Mouse (Mus musculus) forebrain, embryonic 16.5 days (tissue): ENCODE data around the gene Mrtfb. TPM values are rescaled to one million over a fixed set of nuclear protein-coding genes. Genes with fewer than 3 reads are reported as not detected.
A peak's percentile ranks its signal among the peaks of the same experiment; 100 is the strongest.

Experiments used
- ATAC-seq: fragments of 200-750 bp; cut with Nextera tagmentation; 2 replicates; pipeline ENCODE4 v1.8.0; 2017; ENCODE audit warnings: mild to moderate bottlenecking, moderate library complexity
- H3K27ac ChIP-seq: fragments of 300-500 bp; sonication (generic); 2 replicates; pipeline ENCODE4 v1.5.1; 2014; ENCODE audit warnings: low read length, control low read depth
- H3K27me3 ChIP-seq: fragments of 300-500 bp; sonication (generic); replicated peaks from 2 replicates; pipeline ENCODE4 v1.6.1; 2014; ENCODE audit warnings: low read length; ENCODE audit not compliant: control insufficient read depth, insufficient read depth
- H3K36me3 ChIP-seq: fragments of 300-500 bp; sonication (generic); 2 replicates; pipeline ENCODE4 v1.6.1; 2014; ENCODE audit not compliant: control insufficient read depth, insufficient read depth
- H3K4me1 ChIP-seq: fragments of 300-500 bp; sonication (generic); replicated peaks from 2 replicates; pipeline ENCODE4 v1.6.1; 2014; ENCODE audit warnings: low read length; ENCODE audit not compliant: control insufficient read depth, insufficient read depth
- H3K4me2 ChIP-seq: fragments of 300-500 bp; sonication (generic); 2 replicates; pipeline ENCODE4 v1.6.1; 2014; ENCODE audit warnings: mild to moderate bottlenecking, low read length, control low read depth
- H3K4me3 ChIP-seq: fragments of 300-500 bp; sonication (generic); replicated peaks from 2 replicates; pipeline ENCODE4 v1.5.1; 2014; ENCODE audit warnings: mild to moderate bottlenecking, low read length, control low read depth
- H3K9ac ChIP-seq: fragments of 300-500 bp; sonication (generic); replicated peaks from 2 replicates; pipeline ENCODE4 v1.6.1; 2014; ENCODE audit warnings: low read depth, low read length, control low read depth
- H3K9me3 ChIP-seq: fragments of 300-500 bp; sonication (generic); 2 replicates; pipeline ENCODE4 v1.6.1; 2016; ENCODE audit warnings: low read length; ENCODE audit not compliant: control insufficient read depth
- WGBS: fragments of 180-500 bp; shearing (Covaris S2); extraction: QIAGEN DNeasy Blood & Tissue Kit; methylation state at CpG from one replicate; pipeline ENCODE4 v1.1.7; 2014; 5-methylcytosine and 5-hydroxymethylcytosine counted together
- polyA plus RNA-seq: library from polyadenylated mRNA; unstranded; fragments of >200 nt; fragmentation: Nextera tagmentation; extraction: Ambion mirVana; gene quantifications from 2 replicates; pipeline ENCODE4 v1.2.1, GENCODE M21; 2015

The Mrtfb gene
- polyA plus RNA-seq, 1 experiment from 2014 or later = 16.4 TPM

- peaks cover 22% of the 10 kb centered on the region for H3K4me1 ChIP-seq
- H3K27ac ChIP-seq = no peak overlapping the region
- H3K9ac ChIP-seq = no peak overlapping the region
- H3K4me3 ChIP-seq = no peak overlapping the region
- ATAC-seq = no peak
- no peak overlapping the region for H3K4me2 ChIP-seq
- 82% methylated on average over 5 of the region's 5 CpGs for WGBS
- no peaks in the 10 kb centered on the region for H3K9me3 ChIP-seq
- no peaks in the 10 kb centered on the region for H3K27me3 ChIP-seq
- H3K36me3 ChIP-seq = no peaks in the 10 kb centered on the region
Observed at GRCm38 (mm10) chr16:13354431-13354830, 98.2 kb downstream of the Mrtfb start.

- Histone ChIP-seq H3K9me3 (no peaks in the 10 kb centered on the region), H3K4me2 (peak overlapping the region; percentile 49), H3K36me3 (no peaks in the 10 kb centered on the region), H3K9ac (peak overlapping the region; percentile 45), H3K4me3 (peak overlapping the region; percentile 31), H3K27ac (peak overlapping the region; percentile 74), H3K4me1 (peaks cover 23% of the 10 kb centered on the region), H3K27me3 (no peaks in the 10 kb centered on the region)
- ATAC-seq = peak; percentile 80
- 26% methylated on average over 15 of the region's 15 CpGs for WGBS
Observed at GRCm38 (mm10) chr16:13357806-13358679, 101.8 kb downstream of the Mrtfb start.

- H3K9me3 ChIP-seq = no peaks in the 10 kb centered on the region
Observed at GRCm38 (mm10) chr16:13358741-13359140, 102.5 kb downstream of the Mrtfb start.

GRCm38 (mm10) chr16:13359405-13359858, 103.2 kb downstream of the Mrtfb start:
- Histone ChIP-seq H3K4me1 (peaks cover 18% of the 10 kb centered on the region), H3K36me3 (no peaks in the 10 kb centered on the region), H3K27ac (no peak overlapping the region), H3K27me3 (no peaks in the 10 kb centered on the region), H3K9ac (peak overlapping the region; percentile 20; the same call in 1 of the 2 replicates), H3K4me3 (peak overlapping the region; percentile 4), H3K9me3 (no peaks in the 10 kb centered on the region), H3K4me2 (peak overlapping the region; percentile 18; the same call in 1 of the 2 replicates)
- no peak for ATAC-seq
- 66% methylated on average over 9 of the region's 9 CpGs for WGBS

More at GRCm38 (mm10) chr16:13358741-13359140, 102.5 kb downstream of the Mrtfb start:
- peak overlapping the region; percentile 31 for H3K4me3 ChIP-seq
- H3K4me1 ChIP-seq = peaks cover 23% of the 10 kb centered on the region
- H3K27ac ChIP-seq = no peak overlapping the region
- ATAC-seq = no peak
- no peaks in the 10 kb centered on the region for H3K27me3 ChIP-seq
- peak overlapping the region; percentile 49 for H3K4me2 ChIP-seq
- no peaks in the 10 kb centered on the region for H3K36me3 ChIP-seq
- no peak overlapping the region for H3K9ac ChIP-seq

- H3K27ac ChIP-seq = no peak overlapping the region
- peaks cover 17% of the 10 kb centered on the region for H3K4me1 ChIP-seq
- H3K4me3 ChIP-seq = no peak overlapping the region
- H3K36me3 ChIP-seq = no peaks in the 10 kb centered on the region
- no peak overlapping the region; the same call in 1 of the 2 replicates for H3K4me2 ChIP-seq
- ATAC-seq = no peak
- no peaks in the 10 kb centered on the region for H3K27me3 ChIP-seq
- no peak overlapping the region for H3K9ac ChIP-seq
- no peaks in the 10 kb centered on the region for H3K9me3 ChIP-seq
Observed at GRCm38 (mm10) chr16:13360208-13360607, 103.9 kb downstream of the Mrtfb start.

GRCm38 (mm10) chr16:13360835-13361234, 104.6 kb downstream of the Mrtfb start:
- H3K27ac ChIP-seq = no peak overlapping the region
- H3K4me3 ChIP-seq = no peak overlapping the region
- 87% methylated on average over 5 of the region's 5 CpGs for WGBS
- H3K4me1 ChIP-seq = peaks cover 17% of the 10 kb centered on the region
- no peak for ATAC-seq
- no peaks in the 10 kb centered on the region for H3K9me3 ChIP-seq
- H3K27me3 ChIP-seq = no peaks in the 10 kb centered on the region
- no peak overlapping the region for H3K9ac ChIP-seq
- H3K36me3 ChIP-seq = no peaks in the 10 kb centered on the region
- no peak overlapping the region for H3K4me2 ChIP-seq

- Histone ChIP-seq H3K4me1 (peaks cover 25% of the 10 kb centered on the region), H3K9ac (no peak overlapping the region), H3K27ac (no peak overlapping the region), H3K36me3 (no peaks in the 10 kb centered on the region), H3K4me3 (no peak overlapping the region), H3K9me3 (no peaks in the 10 kb centered on the region), H3K4me2 (no peak overlapping the region), H3K27me3 (no peaks in the 10 kb centered on the region)
- 66% methylated on average over 5 of the region's 5 CpGs for WGBS
- ATAC-seq = no peak
Observed at GRCm38 (mm10) chr16:13363141-13363540, 106.9 kb downstream of the Mrtfb start.

- no peaks in the 10 kb centered on the region for H3K9me3 ChIP-seq
- H3K4me3 ChIP-seq = no peak overlapping the region
- H3K4me2 ChIP-seq = no peak overlapping the region
- WGBS = 75% methylated on average over 3 of the region's 3 CpGs
- no peaks in the 10 kb centered on the region for H3K36me3 ChIP-seq
- H3K27me3 ChIP-seq = no peaks in the 10 kb centered on the region
- H3K27ac ChIP-seq = no peak overlapping the region
- H3K9ac ChIP-seq = no peak overlapping the region
- H3K4me1 ChIP-seq = peaks cover 18% of the 10 kb centered on the region
- ATAC-seq = no peak
Observed at GRCm38 (mm10) chr16:13364145-13364544, 107.9 kb downstream of the Mrtfb start.

- H3K9me3 ChIP-seq = no peaks in the 10 kb centered on the region
- peak overlapping the region; percentile 64 for H3K27ac ChIP-seq
- ATAC-seq = no peak
- H3K27me3 ChIP-seq = no peaks in the 10 kb centered on the region
- peaks cover 16% of the 10 kb centered on the region for H3K4me1 ChIP-seq
- no peaks in the 10 kb centered on the region for H3K36me3 ChIP-seq
- no peak overlapping the region for H3K4me3 ChIP-seq
- WGBS = 64% methylated on average over 1 of the region's 1 CpGs
- no peak overlapping the region for H3K9ac ChIP-seq
- no peak overlapping the region for H3K4me2 ChIP-seq
Observed at GRCm38 (mm10) chr16:13366256-13366655, 110.0 kb downstream of the Mrtfb start.
